Mouse (Mus musculus) cerebellum, adult 9-10 months (tissue): ENCODE results near the gene Sh2d3c.
A peak's percentile ranks its signal among the peaks of the same experiment; 100 is the strongest.

Source experiments
- DNase-seq: peaks from one replicate; pipeline ENCODE4 v3.0.0; 2022

Sh2d3c gene

DNA sequence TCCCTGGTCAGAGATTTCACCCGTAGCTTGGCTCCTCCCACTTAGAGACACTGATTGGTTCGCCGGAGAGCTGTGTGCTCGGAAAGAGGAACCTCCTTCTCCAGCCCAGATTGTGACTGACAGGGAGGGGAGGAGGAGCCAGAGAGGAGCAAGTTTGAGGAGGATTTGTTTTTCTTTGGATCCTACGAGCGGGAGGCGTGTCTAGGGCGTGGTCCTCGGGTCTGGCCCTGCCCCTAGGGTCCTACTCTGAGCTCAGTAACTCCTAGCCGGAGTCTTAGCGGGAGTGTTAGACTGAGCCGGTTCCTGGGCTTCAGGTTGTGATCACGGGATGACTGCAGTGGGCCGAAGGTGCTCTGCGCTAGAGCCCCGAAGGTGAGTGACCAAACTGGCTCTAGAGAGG, 6.6 kb downstream of the Sh2d3c start:
- peak; percentile 93 for DNase-seq

DNA sequence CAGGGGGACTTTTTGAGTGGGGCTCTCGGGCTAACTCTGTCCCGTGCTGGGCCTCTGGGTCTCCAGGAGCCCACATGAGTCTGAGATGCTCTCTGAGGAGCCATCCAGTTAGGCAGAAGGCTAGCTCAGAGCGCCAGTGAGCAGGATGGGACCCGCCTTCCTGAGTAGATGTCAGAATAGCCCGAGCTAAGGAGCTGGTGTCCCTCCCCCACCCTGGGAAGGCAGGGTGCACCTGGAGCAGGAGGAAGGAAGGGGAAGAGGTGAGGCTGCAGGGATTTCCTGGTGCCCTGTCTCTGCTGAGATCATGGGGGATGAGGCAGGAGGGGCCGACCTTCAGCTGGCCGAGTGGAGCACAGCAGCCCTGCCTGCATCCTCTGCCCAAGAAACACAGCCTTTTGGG, 7.6 kb downstream of the Sh2d3c start:
- no peak for DNase-seq

DNA sequence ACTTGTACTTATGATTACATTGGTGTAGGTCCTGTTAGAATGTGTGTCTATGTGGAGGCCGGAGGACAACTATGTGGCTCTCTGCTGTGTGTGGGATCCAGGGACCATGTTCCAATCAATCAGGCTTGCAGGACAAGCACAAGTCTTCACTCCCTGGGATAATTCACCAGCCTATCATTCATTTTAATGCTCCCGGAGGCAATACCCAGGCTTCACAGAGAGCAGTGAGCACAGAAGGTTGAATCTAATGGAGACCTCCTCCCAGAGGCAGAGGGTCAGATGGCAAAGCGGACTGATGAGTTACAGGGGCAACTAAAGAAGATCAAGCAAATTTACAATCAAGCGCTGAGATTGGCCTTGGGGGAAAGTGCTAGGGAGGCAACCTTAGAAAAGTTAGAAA, 8.7 kb downstream of the Sh2d3c start:
- no peak for DNase-seq

DNA sequence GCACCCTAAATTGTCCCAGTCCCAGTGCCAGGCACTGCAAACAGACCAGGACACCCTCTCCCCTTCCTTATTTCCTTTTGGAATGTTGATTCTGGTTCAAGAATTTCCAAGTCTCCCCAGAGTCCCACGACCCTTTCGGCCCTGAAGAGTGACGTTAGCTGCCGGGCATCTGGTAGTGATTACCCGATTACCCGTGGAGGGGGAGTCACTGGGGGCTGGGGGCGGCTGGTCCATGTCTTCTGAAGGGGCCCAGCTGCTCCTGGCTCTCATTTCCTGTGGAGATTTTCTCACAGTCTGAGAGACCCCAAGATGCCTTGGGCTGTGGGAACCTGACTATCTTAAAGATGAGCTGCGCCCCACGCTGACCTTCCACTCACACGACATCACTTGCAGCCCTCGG, 10.0 kb downstream of the Sh2d3c start:
- no peak for DNase-seq

DNA sequence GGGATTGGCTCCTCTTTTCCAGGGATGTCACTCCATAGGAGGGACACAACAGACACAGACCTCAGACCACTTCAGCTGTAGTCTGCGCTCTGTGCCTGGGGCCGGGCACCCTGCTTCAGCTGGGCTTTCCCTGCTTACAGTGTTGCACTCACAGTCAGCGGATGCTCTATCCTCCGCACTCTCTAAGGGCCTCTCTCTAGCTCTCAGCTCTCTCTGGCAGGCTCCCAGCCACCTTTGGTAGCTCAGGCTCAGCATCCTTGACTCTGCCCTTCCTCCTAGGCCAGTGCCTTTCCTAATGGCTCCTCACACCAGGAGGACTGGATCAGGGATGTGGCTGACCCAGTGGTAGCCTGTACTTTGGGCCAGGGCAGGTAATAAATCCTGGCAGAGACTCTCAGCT, 11.1 kb downstream of the Sh2d3c start:
- no peak for DNase-seq

GRCm38 (mm10) chr2:32732695-32733094, 11.8 kb downstream of the Sh2d3c start:
- DNase-seq, result no peak

- DNase-seq, result no peak
Measured at GRCm38 (mm10) chr2:32734480-32734879, 13.6 kb downstream of the Sh2d3c start.

GRCm38 (mm10) chr2:32734933-32735332, 14.1 kb downstream of the Sh2d3c start:
- no peak for DNase-seq

DNA sequence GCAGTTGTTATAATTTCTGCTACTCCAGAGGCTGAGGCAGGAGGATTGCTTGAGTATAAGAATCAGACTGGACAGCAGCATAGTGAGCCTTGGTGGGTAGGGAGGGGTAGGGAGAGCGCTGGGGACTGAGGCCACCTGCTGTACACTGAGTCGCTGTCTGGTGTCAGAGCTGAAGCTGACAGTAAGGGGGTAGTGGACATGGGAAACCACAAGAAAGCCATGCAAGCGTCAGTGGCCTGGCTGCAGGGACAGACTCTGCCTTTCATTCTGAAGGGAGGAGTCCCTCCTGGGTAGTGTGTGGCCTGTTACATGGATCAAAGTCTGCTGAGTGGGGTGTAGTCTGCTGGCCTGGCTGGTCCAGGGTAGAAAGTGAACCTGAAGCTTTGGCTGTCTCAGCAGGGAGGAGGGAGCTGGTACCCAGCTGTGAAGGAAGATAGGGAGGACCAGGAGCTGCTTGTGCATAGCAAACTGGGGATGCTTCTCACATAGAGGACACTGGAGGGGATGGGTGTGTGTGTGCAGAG, 15.5 kb downstream of the Sh2d3c start:
- DNase-seq, result no peak

GRCm38 (mm10) chr2:32737008-32737407, 16.2 kb downstream of the Sh2d3c start:
- DNase-seq, result no peak

DNA sequence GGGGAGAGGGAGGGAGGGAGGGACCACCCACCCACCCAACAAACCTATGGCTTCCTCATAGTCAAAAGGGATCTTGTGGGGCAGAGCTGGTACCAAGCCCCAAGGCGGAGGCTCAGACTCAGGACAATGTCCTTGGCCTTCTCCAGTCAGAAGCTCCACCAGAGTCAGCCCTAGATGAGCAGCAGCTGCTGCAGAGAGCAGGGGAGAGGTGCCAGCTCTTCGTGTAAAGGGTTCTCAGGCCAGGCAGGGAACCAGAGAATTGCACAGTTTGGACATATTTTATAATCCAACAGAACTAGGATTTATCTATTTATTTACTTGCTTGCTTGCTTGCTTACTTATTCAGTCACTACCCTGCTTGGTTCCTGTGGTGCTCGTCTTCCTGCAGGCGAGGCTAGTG, 18.5 kb downstream of the Sh2d3c start:
- DNase-seq, result no peak

DNA sequence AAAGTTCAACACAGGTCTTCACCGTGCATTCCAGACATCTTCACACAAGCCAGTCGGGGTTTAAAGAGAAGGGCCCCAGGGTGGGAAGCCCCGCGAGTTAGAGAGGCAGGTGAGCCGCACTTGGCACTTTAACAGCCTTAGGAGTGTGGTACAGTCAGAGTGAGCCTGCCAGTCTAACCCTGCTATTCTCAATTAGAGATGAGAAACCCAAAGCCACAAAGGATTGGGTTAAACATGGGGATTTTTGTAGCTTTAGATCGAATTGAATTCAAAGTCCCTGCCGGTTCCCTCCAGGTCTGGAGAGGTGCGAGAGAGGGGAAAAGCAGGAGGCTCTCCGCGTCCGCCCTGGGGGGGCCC, 20.0 kb downstream of the Sh2d3c start, which contains the start of gene 6330409D20Rik:
Gene 6330409D20Rik, minus strand, starts transcription at position 101 of the 357 bp plus-strand sequence.
- no peak for DNase-seq

GRCm38 (mm10) chr2:32741273-32742172, 20.7 kb downstream of the Sh2d3c start:
- peak; percentile 74 for DNase-seq

DNA sequence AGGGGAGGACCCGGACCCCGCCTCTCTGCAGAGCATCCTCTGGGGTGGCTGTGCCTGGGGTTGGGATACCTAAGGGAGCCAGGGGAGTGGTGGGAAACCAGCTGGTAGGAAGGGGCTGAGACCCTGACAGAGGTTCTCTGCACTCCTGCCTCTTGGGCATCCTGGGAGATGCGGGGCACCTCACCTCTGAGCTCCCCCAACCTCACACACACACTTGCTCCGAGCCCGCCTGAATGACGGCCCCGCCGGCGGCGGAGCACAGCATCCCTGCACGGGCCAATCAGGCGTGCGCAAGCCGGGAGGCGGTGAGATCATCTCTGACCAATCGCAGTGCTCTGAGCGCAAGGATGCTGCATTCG, 21.3 kb downstream of the Sh2d3c start:
- DNase-seq, result peak; percentile 90

GRCm38 (mm10) chr2:32744272-32744982, 23.6 kb downstream of the Sh2d3c start:
- no peak for DNase-seq

- DNase-seq, result no peak
Measured at GRCm38 (mm10) chr2:32749082-32749481, 28.2 kb downstream of the Sh2d3c start.

DNA sequence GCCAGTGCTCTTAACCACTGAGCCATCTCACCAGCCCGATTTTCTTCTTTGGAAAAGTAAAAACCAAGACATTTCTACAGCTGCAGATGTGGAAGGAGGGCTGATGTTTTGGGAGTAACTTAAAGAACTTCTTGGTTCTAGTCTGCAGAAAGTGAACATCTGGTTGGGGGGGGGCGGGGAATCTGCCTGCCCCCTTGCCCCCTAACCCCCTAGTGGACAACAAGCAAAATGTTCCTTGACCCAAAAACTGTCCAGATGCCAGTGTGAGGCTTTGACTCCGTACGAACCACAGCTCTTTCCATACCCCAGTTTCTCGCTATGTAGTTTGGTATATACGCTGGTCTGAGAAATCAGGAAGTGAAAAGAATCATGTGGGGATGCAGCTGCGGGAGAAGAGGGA, 29.3 kb downstream of the Sh2d3c start:
- no peak for DNase-seq

DNA sequence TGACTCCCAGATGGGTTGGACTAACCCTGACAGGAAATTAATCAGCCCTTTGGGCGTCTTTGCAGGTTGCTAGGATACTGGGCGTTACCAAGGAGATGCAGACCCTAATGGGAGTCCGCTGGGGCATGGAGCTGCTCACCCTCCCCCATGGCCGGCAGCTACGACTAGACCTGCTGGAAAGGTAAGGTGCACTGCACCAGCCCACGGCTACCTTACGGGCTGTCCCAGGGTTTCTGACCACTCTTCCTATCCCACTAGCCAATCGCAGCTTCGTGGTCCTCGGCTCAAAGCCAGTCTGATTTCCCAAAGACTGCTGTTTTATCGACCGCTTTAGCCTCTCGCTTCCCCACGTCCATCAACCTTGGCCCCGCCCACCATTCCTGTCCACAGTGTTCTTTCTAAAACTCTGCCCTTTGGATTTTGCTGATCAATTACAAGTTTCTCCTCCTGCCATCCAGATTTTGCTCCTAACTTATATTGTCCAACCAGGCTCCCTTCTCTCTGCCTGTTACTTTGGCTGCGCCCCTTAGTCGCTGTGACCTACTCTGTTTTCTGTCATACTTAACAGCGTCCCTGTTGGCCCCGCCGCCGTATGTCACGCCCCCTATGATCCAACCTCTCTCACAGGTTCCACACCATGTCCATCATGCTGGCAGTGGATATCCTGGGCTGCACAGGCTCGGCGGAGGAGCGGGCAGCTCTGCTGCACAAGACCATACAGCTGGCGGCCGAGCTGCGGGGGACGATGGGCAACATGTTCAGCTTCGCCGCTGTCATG, 30.2 kb downstream of the Sh2d3c start:
- DNase-seq, result no peak

DNA sequence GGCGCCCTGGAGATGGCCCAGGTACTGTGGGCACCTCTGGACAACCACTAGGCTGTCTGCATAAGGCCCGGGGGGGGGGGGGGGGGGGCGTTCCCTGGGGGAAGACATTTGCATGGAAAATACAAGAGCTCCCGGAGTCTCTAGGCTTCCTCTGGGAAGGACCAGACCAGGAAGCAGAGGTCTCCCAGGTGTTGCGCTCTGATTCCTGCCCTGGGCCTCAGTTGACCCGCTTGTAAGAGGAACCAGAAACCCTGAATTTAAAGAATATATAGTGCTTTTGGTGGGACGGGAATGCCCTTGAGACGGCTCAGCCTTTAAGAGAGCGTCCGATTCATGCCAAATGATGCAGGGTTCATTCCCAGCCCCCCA, 30.8 kb downstream of the Sh2d3c start:
- DNase-seq, result no peak

DNA sequence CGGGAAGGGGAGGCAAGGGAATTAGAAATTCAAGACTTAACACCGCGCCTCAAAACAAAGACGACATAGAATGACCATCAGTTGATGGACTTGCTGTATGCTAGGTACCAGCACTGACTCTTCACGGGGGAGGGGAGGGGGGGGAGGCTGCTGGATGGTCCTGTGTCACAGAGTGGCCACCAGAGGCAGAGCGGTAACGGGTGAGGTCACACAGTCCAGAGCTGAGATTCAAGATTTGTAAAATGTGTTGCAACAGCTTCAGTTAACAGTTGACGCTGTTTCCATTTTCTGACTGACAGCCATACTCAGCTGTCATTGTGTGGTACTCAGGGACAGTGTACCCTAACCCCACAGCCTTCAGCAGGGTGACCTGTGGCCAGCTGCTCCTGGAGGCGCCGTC, 31.3 kb downstream of the Sh2d3c start:
- no peak for DNase-seq

GRCm38 (mm10) chr2:32756674-32757055, 35.8 kb downstream of the Sh2d3c start:
- DNase-seq, result no peak

DNA sequence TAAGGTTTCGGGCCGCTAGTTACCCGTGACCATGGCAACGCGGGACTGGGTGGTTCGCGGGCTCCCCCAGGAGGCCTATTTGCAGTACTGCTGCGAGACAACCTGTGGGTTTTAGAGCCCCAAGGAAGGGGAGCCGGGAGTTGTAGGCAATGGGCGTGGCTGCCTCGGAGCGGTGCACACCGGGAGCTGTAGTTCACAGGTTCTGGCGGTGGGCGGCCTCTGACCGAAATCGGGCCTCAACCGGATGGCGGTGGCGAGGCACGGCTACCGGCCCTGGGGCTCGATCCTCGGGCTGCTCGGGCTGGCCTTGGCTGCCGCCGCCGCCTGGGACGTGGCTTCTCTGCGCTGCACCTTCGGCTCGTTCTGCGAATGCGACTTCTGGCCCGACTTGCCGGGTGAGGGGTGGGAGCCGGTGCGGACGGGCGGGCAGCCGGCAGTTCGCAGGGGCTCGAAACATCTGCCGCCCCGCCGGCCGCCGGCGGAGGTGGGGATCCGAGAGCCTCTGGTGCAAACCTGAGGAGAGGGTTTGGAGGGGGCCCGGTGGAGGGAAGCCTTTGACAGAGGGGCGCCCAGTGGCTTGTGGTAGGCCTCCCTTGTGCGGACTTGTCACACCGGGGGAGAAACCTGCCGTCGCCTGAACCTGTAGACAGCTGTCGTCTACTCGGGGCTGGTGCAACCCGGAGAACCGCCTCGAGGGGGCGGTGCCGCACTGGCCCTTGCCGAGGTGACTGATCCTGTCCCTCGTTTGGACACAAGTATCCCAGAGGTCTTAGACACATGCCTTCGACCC, 36.4 kb downstream of the Sh2d3c start, which contains the start of gene Tor2a:
Gene Tor2a, plus strand, starts transcription at position 179 of the 790 bp plus-strand sequence.
- DNase-seq, result peak; percentile 98
